Mouse (Mus musculus): ENCODE measurements around the gene Klhl9. TPM values are rescaled to one million over a fixed set of nuclear protein-coding genes. Genes with fewer than 3 reads are reported as not detected.

Klhl9 gene
- polyA plus RNA-seq, 1 experiment from 2014 or later, result 87.9 TPM

- H3K4me1 ChIP-seq (ENCODE audit: control insufficient read depth, insufficient read depth, low read length), result no peaks in the 10 kb centered on the region
- no peak within 1 kb of the TSS for H3K4me2 ChIP-seq (ENCODE audit: low read depth, low read length)
- no peaks in the 10 kb centered on the region for H3K27me3 ChIP-seq (ENCODE audit: control insufficient read depth, insufficient read depth, low read length)
- H3K9ac ChIP-seq (ENCODE audit: low read length), result no peak within 1 kb of the TSS
- H3K4me3 ChIP-seq (replicated peaks; ENCODE audit: low read length), result no peak within 1 kb of the TSS
- no peak for ATAC-seq (ENCODE audit: insufficient read depth, low FRiP score)
- no peaks in the 10 kb centered on the region for H3K9me3 ChIP-seq (replicated peaks; ENCODE audit: control insufficient read depth, low read length)
- WGBS, result 76% methylated on average over 1 of the region's 1 CpGs
- no peaks in the 10 kb centered on the region for H3K36me3 ChIP-seq (ENCODE audit: control insufficient read depth, insufficient read depth, low read length)
- H3K27ac ChIP-seq (ENCODE audit: low read length), result no peak within 1 kb of the TSS
These were observed 45.4 kb downstream of the Klhl9 start, which contains the start of gene Ifna16 for GRCm38 (mm10) chr4:88676824-88677223. Gene Ifna16, minus strand, starts transcription at chr4:88676924.

Other genes with a start within 250 kb of the Klhl9 start
- gene Ifnb1, start 199.7 kb downstream of the Klhl9 start, polyA plus RNA-seq (2015; fragmentation: Nextera tagmentation; extraction: Ambion mirVana), result not detected in 2 replicates
- not detected in 2 replicates for gene Ifna15, start 164.2 kb downstream of the Klhl9 start, polyA plus RNA-seq (2015; fragmentation: Nextera tagmentation; extraction: Ambion mirVana)
- gene Ifna14, start 150.7 kb downstream of the Klhl9 start, polyA plus RNA-seq (2015; fragmentation: Nextera tagmentation; extraction: Ambion mirVana), result not detected in 2 replicates
- gene Ifna9, start 130.1 kb downstream of the Klhl9 start, polyA plus RNA-seq (2015; fragmentation: Nextera tagmentation; extraction: Ambion mirVana), result not detected in 2 replicates
- not detected in 2 replicates for gene Ifna12, start 119.1 kb downstream of the Klhl9 start, polyA plus RNA-seq (2015; fragmentation: Nextera tagmentation; extraction: Ambion mirVana)
- gene C87499, start 88.1 kb downstream of the Klhl9 start, polyA plus RNA-seq (2015; fragmentation: Nextera tagmentation; extraction: Ambion mirVana), result not detected in 2 replicates
- not detected in 2 replicates for gene Ifna13, start 78.0 kb downstream of the Klhl9 start, polyA plus RNA-seq (2015; fragmentation: Nextera tagmentation; extraction: Ambion mirVana)
- not detected in 2 replicates for gene Ifna16, start 45.5 kb downstream of the Klhl9 start, polyA plus RNA-seq (2015; fragmentation: Nextera tagmentation; extraction: Ambion mirVana)
- gene Ifna2, start 38.6 kb downstream of the Klhl9 start, polyA plus RNA-seq (2015; fragmentation: Nextera tagmentation; extraction: Ambion mirVana), result not detected in 2 replicates
- gene Ifnab, start 31.1 kb downstream of the Klhl9 start, polyA plus RNA-seq (2015; fragmentation: Nextera tagmentation; extraction: Ambion mirVana), result not detected in 2 replicates
- 0.36 and 0.51 TPM in 2 replicates for gene Gm26566, start 660 bp downstream of the Klhl9 start, polyA plus RNA-seq (2015; fragmentation: Nextera tagmentation; extraction: Ambion mirVana)
- not detected in 2 replicates for gene Gm13271, start 32.4 kb upstream of the Klhl9 start, polyA plus RNA-seq (2015; fragmentation: Nextera tagmentation; extraction: Ambion mirVana)
- 0.19 and 0.26 TPM in 2 replicates for gene Gm13283, start 37.7 kb upstream of the Klhl9 start, polyA plus RNA-seq (2015; fragmentation: Nextera tagmentation; extraction: Ambion mirVana)
- 0.59 and 0.89 TPM in 2 replicates for gene Gm13290, start 51.4 kb upstream of the Klhl9 start, polyA plus RNA-seq (2015; fragmentation: Nextera tagmentation; extraction: Ambion mirVana)
- gene Gm13289, start 54.5 kb upstream of the Klhl9 start, polyA plus RNA-seq (2015; fragmentation: Nextera tagmentation; extraction: Ambion mirVana), result not detected in 2 replicates
- gene Gm13272, start 57.4 kb upstream of the Klhl9 start, polyA plus RNA-seq (2015; fragmentation: Nextera tagmentation; extraction: Ambion mirVana), result 0.28 TPM in 1 of 2 replicates, not detected in the other
- gene Ifnz, start 59.7 kb upstream of the Klhl9 start, polyA plus RNA-seq (2015; fragmentation: Nextera tagmentation; extraction: Ambion mirVana), result 0.48 TPM in 1 of 2 replicates, not detected in the other
- not detected in 2 replicates for gene Gm13276, start 63.2 kb upstream of the Klhl9 start, polyA plus RNA-seq (2015; fragmentation: Nextera tagmentation; extraction: Ambion mirVana)
- not detected in 2 replicates for gene Gm13277, start 66.2 kb upstream of the Klhl9 start, polyA plus RNA-seq (2015; fragmentation: Nextera tagmentation; extraction: Ambion mirVana)
- gene Gm13278, start 69.1 kb upstream of the Klhl9 start, polyA plus RNA-seq (2015; fragmentation: Nextera tagmentation; extraction: Ambion mirVana), result not detected in 2 replicates
- gene Gm13275, start 72.0 kb upstream of the Klhl9 start, polyA plus RNA-seq (2015; fragmentation: Nextera tagmentation; extraction: Ambion mirVana), result not detected in 2 replicates
- gene Gm13279, start 74.9 kb upstream of the Klhl9 start, polyA plus RNA-seq (2015; fragmentation: Nextera tagmentation; extraction: Ambion mirVana), result not detected in 2 replicates
- 0.70 and 1.1 TPM in 2 replicates for gene Gm13285, start 77.2 kb upstream of the Klhl9 start, polyA plus RNA-seq (2015; fragmentation: Nextera tagmentation; extraction: Ambion mirVana)
- gene Gm13287, start 80.8 kb upstream of the Klhl9 start, polyA plus RNA-seq (2015; fragmentation: Nextera tagmentation; extraction: Ambion mirVana), result not detected in 2 replicates
- gene Gm13288, start 83.1 kb upstream of the Klhl9 start, polyA plus RNA-seq (2015; fragmentation: Nextera tagmentation; extraction: Ambion mirVana), result 0.06 and 0.15 TPM in 2 replicates
- not detected in 2 replicates for gene Ifna7, start 93.8 kb upstream of the Klhl9 start, polyA plus RNA-seq (2015; fragmentation: Nextera tagmentation; extraction: Ambion mirVana)
- gene Ifna11, start 97.5 kb upstream of the Klhl9 start, polyA plus RNA-seq (2015; fragmentation: Nextera tagmentation; extraction: Ambion mirVana), result not detected in 2 replicates
- not detected in 2 replicates for gene Ifna6, start 105.0 kb upstream of the Klhl9 start, polyA plus RNA-seq (2015; fragmentation: Nextera tagmentation; extraction: Ambion mirVana)
- gene Ifna5, start 113.1 kb upstream of the Klhl9 start, polyA plus RNA-seq (2015; fragmentation: Nextera tagmentation; extraction: Ambion mirVana), result not detected in 2 replicates
- gene Ifna4, start 119.4 kb upstream of the Klhl9 start, polyA plus RNA-seq (2015; fragmentation: Nextera tagmentation; extraction: Ambion mirVana), result not detected in 2 replicates
- gene Ifna1, start 127.6 kb upstream of the Klhl9 start, polyA plus RNA-seq (2015; fragmentation: Nextera tagmentation; extraction: Ambion mirVana), result not detected in 2 replicates
- not detected in 2 replicates for gene Ifne, start 157.7 kb upstream of the Klhl9 start, polyA plus RNA-seq (2015; fragmentation: Nextera tagmentation; extraction: Ambion mirVana)

Measured in stomach, embryonic 16.5 days (tissue).